26 mouse cellular contexts compared by ENCODE assay signal in genomic region chr5:44198471-44198870, GRCm38 (mm10).
"Had no signal": no experiment of that assay in that cellular context is flagged by ENCODE, and none has a peak within 500 bp of the region (broad histone marks: within the 10 kb centered on the region; RNA-seq: fewer than 3 reads in every experiment).

No protein-coding gene starts in this region.

- DNase-seq: gastrocnemius, adult 2 months; gastrocnemius, postnatal 10 days; gastrocnemius, postnatal 25 days; heart, adult 18-20 months; heart, postnatal 10 days; heart, postnatal 4 days; kidney, adult 18-20 months; kidney, adult 8-10 months; kidney, postnatal 10 days; kidney, postnatal 25 days; kidney, postnatal 4 days; liver; liver, postnatal 0 days; lung, adult 2 months had no signal

- H3K4me1 ChIP-seq: hindbrain, embryonic 10.5 days; hindbrain, embryonic 13.5 days; hindbrain, embryonic 15.5 days had no signal

- H3K27ac ChIP-seq: gastrocnemius, adult 2 months; heart, embryonic 10.5 days; hindbrain, embryonic 10.5 days; hindbrain, embryonic 13.5 days; hindbrain, embryonic 15.5 days; left cerebral cortex, adult 2 months; limb, embryonic 12.5 days; liver, embryonic 12.5 days; liver, embryonic 14.5 days had no signal

- H3K4me2 ChIP-seq: heart, embryonic 12.5 days; hindbrain, embryonic 13.5 days; hindbrain, embryonic 15.5 days; limb, embryonic 12.5 days; liver, embryonic 12.5 days had no signal

- H3K9ac ChIP-seq: heart, embryonic 12.5 days; hindbrain, embryonic 13.5 days; hindbrain, embryonic 15.5 days; limb, embryonic 12.5 days; liver, embryonic 12.5 days; liver, embryonic 14.5 days; liver, postnatal 0 days had no signal

- H3K27me3 ChIP-seq: heart, embryonic 12.5 days; hindbrain, embryonic 13.5 days; hindbrain, embryonic 15.5 days; limb, embryonic 12.5 days; liver, embryonic 12.5 days had no signal

- H3K4me3 ChIP-seq: gastrocnemius, adult 2 months; heart, embryonic 10.5 days; heart, embryonic 12.5 days; hindbrain, embryonic 10.5 days; hindbrain, embryonic 13.5 days; hindbrain, embryonic 15.5 days; layer of hippocampus, adult 2 months; left cerebral cortex, adult 2 months; limb, embryonic 12.5 days; liver, embryonic 12.5 days had no signal

- ATAC-seq: inflammation-experienced regulatory T-cells, adult 6 months; intestine, postnatal 0 days; liver, embryonic 12.5 days; liver, postnatal 0 days had no signal

- H3K9me3 ChIP-seq: heart, embryonic 10.5 days; heart, embryonic 12.5 days; hindbrain, embryonic 10.5 days; hindbrain, embryonic 13.5 days; hindbrain, embryonic 15.5 days; limb, embryonic 12.5 days; liver, embryonic 12.5 days had no signal
